Mouse (Mus musculus): ENCODE measurements around the gene Syt8.

Syt8 gene

GRCm38 (mm10) chr7:142446264-142446663, 11.6 kb downstream of the Syt8 start:
- DNase-seq (ENCODE audit: low spot score), result no peak

GRCm38 (mm10) chr7:142449038-142449617, 14.5 kb downstream of the Syt8 start:
- DNase-seq (ENCODE audit: low spot score), result no peak

DNA sequence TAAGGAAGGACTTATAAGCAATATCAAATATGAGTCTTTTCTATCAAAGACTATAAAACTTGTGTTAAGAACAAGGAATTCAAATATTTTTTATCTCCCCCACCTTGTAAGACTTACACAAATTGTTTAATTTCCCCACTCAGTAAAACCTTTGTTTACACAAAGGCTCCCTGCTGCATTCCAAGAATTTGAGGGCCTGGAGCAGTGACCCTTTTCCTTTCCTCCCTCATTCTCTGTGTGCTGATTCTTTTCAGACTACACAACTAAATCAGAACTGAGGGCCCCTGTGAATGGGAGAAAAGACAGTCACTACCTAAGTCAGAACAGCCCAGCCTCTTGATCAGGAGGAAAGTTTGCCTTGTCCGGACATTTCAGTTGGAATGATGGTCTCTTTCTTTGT, 20.1 kb downstream of the Syt8 start:
- DNase-seq (ENCODE audit: low spot score), result no peak

DNA sequence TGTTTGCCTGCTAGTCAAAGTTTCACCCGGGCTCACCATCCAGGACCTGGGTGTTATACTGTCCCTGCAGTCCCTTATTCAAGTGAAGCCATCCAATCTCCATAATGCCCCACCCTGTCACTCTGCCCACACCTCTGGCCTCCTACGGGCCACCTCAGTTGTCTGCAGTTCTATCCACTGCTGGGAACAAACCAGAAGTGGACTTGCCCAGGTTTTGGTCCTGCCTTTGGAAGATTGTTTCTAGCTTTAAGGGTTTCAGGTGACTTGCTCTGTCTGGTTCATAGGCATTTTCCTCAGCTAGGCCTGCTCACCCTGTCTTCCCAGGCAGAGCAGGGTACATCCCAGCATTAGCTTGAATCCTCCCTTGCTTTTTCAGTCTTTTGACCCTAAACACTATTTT, 20.6 kb downstream of the Syt8 start:
- no peak for DNase-seq (ENCODE audit: low spot score)

- DNase-seq (ENCODE audit: low spot score), result no peak
Observed at GRCm38 (mm10) chr7:142456806-142457205, 22.2 kb downstream of the Syt8 start.

DNA sequence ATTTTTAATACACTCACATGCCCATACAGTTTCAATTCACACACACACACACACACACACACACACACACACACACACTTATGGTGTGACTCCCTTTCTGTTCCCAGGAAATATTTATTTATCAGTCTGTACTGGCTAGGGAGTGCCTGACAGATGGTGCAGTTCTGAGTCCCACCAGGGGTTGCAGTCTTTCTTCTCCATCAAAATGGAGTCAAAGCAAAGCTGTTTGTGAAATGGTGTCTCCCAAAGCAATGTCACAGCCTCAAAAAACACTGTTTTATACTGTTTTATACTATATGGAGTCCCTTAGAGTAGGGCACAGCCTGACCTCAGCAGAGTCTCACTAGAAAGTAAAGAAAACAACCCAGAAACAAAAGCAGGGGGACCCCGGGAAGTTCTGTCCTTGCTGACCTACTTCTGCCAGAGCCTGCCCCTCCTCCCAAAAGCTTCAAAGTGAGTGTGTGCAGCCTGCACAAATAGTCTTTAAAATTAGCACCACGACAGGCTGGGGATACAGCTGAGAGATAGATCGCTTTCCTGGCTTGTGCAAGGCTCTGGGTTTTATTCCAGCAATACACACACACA, 22.7 kb downstream of the Syt8 start:
- DNase-seq (ENCODE audit: low spot score), result no peak

- no peak for DNase-seq (ENCODE audit: low spot score)
Observed at GRCm38 (mm10) chr7:142458026-142458425, 23.4 kb downstream of the Syt8 start.

DNA sequence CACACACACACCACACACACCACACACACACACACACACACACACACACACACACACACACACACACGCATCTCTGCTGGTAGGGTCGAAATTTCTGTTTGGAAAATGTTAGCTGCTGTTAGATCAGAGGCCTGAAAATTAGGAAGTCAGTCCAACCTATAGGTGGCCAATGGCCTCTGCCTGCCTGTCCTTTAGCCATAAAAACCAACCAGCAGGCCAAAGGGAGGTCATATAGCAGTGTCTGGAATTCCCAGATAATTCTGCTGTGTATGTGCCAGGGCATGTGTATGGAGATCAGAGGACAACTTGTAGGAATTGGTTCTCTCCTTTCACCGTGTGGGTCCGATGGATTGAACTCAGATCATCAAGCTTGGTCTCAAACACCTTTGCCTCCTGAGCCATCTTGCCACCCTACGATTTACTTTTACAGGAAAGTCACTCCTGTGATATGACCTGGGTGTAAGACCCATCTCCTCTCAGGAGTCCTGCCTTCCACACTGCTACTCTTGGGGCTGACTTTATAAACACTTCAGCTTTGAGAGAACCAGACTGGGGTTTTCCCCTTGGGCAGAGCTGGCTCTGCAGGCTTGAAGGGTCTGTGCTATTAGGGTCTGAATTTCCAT, 24.1 kb downstream of the Syt8 start:
- DNase-seq (ENCODE audit: low spot score), result no peak

- no peak for DNase-seq (ENCODE audit: low spot score)
Observed at GRCm38 (mm10) chr7:142459299-142459691, 24.6 kb downstream of the Syt8 start.

DNA sequence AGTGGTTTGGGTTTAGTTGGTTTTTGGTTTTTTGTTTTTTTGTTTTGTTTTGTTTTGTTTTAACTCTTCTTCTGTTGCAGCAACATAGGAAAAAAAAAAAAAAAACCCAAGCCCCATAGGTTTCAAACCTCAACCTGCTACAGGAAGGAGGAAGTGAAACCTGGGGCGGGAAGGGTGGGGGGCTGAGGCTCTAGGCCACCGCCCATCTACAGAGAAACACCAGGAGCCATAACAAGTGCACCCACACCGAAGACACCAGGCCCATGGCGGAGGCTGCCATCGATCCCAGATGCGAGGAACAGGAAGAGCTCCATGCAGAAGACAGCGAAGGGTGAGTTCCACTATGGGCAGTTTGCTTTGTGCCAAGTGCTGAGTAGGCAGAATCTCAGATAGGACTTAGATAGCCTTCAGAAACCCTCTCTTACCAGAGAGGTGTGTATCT, 26.0 kb downstream of the Syt8 start, which contains the start of gene Lsp1:
Gene Lsp1, plus strand, starts transcription at position 174 of the 442 bp plus-strand sequence.
- no peak for DNase-seq (ENCODE audit: low spot score)

- DNase-seq (ENCODE audit: low spot score), result no peak
Observed at GRCm38 (mm10) chr7:142461446-142461845, 26.8 kb downstream of the Syt8 start.

DNA sequence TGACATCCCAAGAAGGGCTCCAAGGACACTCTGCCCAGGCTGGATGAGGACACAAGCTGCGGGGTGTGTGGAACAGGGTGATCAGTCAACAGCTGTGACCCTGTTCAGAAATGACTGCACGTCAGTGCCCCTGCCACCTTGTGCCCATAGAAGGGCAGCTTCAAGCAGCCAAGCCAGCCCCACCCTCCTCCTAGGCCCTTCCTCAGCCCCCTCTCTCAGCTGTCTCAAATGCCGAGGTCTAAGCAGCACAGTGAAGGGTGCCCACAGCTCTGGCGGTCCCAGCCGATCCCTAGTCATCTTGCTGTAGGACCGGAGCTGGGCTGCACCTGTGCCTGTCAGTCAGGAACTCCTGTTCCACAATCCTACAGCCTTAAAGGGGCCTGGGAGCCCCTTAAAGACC, 27.5 kb downstream of the Syt8 start:
- no peak for DNase-seq (ENCODE audit: low spot score)

- DNase-seq (ENCODE audit: low spot score), result no peak
Observed at GRCm38 (mm10) chr7:142462594-142463078, 28.0 kb downstream of the Syt8 start.

GRCm38 (mm10) chr7:142470171-142470691, 35.6 kb downstream of the Syt8 start:
- no peak for DNase-seq (ENCODE audit: low spot score)

GRCm38 (mm10) chr7:142470808-142471413, 36.3 kb downstream of the Syt8 start:
- DNase-seq (ENCODE audit: low spot score), result no peak

GRCm38 (mm10) chr7:142471414-142471861, 36.8 kb downstream of the Syt8 start:
- no peak for DNase-seq (ENCODE audit: low spot score)

DNA sequence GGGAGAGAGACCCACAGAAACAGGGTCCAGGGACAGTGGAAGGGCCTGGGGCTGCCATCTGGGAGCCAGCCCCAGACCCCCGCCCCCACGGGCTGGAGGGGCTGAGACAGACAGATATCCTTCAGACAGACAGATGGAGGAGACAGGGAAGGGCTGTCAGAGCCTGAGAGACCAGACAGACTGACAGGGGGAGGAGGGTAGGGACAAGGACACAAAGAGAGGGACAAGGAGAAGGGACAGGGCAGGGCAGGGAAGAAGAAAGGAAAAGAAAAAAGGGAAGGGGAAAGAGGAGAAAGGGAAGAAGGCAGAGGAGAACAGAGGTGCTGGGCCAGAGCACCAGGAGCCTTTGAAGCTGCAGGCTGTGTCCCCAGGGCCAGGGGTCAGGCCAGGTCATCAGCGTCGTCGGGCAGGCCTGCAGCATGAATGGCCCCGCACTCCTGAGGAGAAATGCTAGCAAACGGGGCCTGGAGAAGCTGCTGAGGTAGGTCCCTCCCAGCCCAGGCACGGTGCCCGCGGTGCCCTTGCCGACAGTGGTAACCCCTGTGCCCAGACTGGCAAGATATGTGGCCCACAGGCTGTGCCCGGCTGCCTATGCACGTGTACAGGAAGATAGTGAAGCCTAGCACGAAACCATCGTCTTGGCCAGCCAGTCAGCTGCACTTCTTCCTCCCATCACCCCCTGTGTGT, 37.4 kb downstream of the Syt8 start:
- DNase-seq (ENCODE audit: low spot score), result no peak

- DNase-seq (ENCODE audit: low spot score), result no peak
Observed at GRCm38 (mm10) chr7:142472936-142473335, 38.3 kb downstream of the Syt8 start.

DNA sequence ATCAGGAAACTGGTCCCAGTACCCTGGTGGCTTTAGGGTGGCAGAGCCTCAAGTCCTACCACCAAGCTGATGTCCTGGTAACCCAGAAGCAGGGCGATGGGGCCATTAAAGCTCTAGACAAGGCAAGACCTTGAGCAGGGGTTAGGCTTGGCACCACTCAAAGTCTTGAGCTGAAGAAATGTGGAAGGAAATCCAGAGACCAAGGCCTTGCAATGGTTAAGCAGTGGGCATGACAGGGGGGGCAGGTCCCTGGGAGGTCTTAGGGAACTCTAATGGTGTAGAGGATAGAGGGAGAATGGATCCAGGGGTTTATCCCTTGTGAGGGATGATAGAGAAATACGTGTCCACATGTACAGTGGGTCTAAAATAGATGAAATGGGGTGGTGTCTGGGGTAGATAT, 38.8 kb downstream of the Syt8 start:
- no peak for DNase-seq (ENCODE audit: low spot score)

DNA sequence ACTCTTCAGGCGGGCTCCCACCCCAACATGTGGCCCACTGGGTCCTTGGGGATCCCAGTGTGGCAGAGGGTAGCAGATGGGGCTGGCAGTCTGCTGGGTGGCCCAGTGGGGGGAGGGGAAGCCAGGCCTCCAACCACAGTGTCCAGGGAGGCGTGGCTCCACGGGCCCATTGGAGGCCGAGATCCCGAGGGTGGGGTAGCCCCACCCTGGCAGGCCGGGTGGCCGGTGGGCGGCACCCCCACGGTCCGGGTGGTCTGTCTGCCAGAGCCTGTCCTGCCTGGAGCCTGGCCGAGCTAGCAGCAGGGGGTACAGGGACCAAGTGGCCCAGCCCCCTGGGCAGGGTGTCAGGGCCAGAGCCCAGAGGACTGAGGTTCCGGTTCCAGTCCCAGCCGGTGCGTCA, 40.1 kb downstream of the Syt8 start:
- no peak for DNase-seq (ENCODE audit: low spot score)

DNA sequence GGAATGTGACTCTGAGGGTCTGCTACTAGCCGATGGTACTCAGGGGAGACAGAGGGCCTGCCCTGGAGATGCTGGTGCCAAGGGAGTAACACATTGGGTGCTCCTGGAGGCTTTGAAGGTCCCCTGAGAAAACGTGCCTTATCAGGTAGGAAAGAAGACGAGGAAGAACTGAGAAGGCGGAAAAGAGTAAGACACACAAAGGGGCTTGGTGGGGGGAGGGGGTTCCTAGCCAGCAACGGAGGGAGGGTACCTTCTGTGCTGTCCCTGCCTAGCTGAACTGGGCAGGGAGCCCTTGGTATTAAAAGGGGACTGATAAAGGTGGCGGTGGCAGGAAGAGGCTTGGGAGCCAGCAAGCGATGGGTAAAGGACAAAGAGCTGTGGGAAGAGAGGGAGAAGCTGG, 41.0 kb downstream of the Syt8 start:
- DNase-seq (ENCODE audit: low spot score), result no peak

DNA sequence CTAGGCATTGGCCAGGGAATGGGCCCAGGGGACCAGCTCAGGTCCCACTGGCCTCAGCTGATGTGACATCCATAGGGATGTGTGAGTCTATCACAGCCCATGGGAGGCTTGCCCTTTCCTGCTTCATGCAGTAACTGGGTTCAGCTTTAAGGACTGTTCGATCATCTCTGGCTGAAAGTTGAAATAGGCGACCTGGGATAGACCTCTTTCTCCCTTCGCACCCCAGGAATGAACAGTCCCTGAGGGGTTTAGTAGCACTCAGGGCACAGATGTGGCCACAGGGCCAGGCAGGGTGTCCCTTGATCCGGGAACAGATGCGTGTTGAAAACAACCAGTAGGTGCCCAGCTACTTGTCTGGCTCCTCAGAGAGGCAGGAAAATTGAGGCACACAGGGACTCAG, 41.6 kb downstream of the Syt8 start:
- DNase-seq (ENCODE audit: low spot score), result no peak
